Mouse (Mus musculus) cerebellum, adult 18-20 months (tissue): Measurements from ENCODE around the gene Adam11.
A peak's percentile ranks its signal among the peaks of the same experiment; 100 is the strongest.

Experiments
- DNase-seq, 2 experiments: peaks; one replicate each; pipeline ENCODE4 v3.0.0; 2021

The Adam11 gene

DNA sequence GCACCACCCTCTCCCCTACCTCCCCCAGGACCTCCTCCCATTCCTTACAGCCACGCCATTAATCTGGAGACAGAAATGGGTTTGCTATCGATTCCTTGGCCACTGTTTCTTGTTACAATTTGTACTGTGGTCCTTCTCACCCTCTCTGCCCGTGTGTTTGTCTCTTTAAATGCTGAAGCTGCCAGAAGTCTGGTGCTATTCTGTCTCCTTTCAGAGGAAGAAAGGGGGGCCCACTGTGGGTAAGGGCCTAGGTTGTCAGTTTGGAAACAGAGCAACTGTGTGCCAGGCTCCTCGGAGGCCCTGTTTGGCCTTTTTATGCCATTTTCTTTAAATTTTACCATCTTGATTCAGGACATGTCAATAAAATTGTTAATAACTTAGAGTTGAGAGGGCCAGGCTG, 6.8 kb upstream of the Adam11 start:
- DNase-seq = peak in 1 of 2 experiments; percentile 7

DNA sequence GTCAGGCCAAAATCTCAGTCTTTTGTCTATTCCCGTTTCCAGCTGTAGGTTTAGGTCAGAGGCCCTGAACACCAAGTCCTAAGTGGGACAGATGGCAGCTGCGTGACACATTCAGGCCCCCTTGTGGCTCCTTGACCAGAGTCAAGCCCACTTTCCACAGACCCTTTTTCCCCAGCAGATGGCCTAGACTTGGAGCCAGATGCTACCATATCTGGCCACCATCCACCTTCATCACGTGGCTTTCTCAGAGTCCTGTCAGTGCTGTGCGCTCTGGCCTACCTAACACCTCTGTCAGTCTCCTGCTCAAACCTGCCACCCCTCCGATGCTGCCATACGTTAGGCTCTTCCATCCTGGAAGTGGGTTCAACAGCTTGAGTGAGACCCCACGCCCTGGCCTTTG, 5.8 kb upstream of the Adam11 start:
- no peak for DNase-seq

DNA sequence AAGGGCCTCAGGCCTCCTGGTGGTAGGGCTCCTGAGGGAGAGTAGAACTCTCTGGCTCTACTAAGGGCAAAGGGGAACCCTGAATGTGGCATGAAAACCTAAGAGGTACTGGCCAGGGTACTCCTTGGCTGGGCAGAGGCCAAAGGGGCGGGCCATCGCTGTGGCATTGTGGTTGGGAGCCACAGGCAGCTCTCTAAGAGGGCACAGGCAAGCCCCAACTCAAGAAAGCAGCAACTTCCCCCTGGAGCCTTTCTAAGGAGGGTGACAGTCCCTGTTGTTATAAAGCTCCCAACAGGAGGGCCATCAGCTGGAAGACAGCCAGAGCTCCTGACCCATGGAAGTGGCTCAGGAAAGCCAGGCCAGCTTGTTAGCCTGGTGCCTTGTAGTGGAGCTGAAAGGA, 2.3 kb upstream of the Adam11 start:
- peak; percentile 28 to 31 for DNase-seq

DNA sequence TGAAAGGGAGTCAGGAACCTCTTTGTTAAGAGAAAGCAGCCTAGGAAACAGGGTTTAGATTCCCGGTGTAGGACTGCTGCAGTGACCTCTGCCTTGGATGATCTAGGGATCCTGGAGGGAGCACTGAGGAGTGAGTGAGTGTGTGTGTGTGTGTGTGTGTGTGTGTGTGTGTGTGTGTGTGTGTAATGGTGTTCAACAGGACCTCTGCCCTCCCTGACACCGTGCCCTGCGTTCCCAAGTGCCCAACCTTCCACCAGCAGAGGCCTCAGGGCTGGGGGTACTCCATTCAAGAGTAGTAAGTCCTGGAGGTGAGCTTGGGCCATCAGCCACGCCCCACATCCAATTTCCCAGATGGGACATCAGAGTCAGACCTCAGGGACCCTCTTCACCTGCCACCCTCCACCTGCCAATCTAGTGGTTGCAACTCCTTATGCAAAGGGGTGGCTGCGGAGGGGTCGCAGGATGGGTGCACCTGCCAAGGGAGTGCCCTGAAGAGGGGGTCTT, 382 bp upstream of the Adam11 start:
- DNase-seq = peak; percentile 38 to 49

DNA sequence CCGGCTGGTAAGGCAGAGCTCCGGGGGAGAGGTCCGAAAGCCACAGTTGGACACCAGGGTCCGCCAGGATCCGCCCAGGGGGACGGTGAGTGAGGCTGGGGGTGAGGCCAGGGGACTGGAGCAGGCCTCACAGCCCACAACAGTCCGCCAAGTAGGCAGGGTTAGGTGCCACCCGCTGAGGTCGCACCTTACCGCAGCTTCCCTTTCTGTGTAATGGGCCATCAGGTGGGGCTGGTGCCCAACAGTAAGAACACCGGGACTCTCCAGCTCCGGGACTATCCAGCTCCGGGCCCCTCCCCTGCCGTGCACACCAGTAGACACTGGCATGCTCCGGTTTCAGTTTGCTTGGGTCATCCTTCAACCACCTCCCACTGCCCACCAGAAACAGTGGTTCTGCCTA, 1.0 kb downstream of the Adam11 start:
- DNase-seq = no peak

DNA sequence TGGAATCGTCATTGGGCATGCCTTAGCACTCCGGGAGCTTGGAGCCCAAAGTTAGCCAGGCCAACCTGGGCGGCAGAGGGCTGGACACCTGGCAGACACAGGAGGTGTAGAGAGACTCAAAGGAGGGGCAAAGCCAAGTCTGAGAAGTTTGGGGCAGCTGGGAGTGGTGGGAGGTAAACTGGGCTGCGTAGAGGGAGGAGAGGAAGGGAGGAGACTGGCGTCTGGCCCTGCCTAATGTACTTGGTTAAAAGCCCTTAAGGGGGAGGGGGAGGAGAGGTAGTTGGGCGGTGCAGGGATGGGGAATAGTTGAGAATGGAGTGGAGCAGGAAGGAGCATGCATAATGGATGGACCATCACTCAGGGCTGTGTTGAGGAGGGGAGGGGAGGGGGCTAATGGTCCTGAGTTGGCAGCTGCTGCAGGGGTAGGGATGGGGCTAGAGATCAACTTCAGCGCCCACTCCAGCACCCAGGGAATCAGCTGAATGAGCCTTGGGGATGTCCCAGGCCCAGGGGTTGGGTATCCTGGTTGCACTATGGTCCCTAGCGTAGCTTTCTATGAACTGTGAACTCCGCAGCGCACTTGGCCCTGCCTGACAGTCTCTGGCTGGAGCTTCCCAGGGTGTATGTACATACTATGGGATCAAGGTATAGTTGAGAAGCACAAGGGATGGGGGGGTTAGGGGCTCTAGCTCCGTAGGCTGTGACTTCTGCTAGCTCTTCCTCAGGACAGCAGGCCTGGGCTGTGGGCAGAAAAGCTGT, 1.9 kb downstream of the Adam11 start:
- peak; percentile 59 to 62 for DNase-seq

DNA sequence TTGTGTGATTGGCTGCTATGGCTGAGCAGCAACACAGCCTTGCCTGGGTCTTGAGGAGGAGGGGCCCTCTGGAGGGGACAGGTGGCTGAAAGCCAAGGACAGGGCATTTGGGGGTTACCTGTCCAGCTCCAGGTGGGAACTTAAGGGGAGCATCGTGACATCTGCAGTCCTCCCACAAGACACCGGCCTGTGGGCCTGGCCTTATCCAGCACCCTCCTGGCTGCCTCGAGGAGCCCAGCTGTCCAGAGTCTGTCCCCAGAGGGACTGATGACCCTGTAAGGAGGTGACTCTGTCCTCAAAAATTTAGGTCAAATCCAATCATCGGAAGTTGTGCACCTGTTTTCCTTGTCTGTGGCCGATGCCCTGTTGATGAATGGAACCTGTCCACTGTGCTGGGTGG, 4.2 kb downstream of the Adam11 start:
- DNase-seq = peak; percentile 31 to 44

DNA sequence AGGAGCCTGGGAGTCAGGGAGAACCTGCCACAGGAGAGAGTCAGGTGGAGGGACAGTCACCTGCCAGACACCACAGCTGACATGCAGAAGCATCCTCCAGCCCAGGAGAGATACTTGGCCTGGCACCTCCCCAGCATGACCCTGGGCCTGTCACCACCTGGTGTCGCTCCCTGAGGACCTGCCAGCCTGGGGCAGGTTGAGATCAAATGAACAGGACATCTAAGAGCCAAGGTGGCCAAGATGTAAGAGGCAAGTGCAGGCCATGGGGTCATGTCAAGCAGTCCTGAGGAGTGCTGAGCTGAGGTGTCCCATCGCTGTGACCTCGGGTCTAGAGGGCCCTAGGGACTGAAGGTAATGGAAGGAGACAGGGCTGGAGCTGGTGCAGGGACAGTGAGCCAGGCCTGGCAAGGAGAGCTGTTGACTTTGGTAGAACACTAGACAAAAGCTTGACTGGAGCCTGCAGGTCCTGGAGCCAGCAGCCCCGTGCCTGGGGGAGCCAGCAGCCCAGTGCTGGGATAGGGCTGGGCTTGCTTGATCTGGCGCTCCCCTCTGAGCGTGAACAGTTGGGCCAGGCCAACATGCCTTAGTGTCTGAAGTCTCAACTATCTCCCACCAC, 5.9 kb downstream of the Adam11 start:
- peak; percentile 53 to 66 for DNase-seq

DNA sequence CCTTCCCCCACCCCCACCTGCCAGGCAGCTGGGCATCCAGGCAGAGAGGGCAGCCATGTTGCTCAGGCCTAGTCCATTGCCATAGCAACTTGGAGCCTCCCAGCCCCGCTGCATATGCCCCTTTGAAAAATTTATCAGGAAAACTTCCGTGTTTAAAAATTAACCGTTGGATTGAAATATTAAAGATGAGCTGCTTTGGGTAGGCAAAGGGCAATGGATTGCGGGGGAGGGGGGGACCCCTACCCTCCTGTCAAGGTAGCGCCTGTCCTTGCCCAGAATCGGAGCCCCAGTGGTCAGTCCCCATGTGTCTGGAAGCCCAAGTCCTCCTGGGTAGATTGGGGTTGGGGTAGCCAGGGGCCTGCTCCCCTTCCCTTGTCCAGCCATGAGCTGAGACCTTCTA, 7.9 kb downstream of the Adam11 start:
- no peak for DNase-seq

DNA sequence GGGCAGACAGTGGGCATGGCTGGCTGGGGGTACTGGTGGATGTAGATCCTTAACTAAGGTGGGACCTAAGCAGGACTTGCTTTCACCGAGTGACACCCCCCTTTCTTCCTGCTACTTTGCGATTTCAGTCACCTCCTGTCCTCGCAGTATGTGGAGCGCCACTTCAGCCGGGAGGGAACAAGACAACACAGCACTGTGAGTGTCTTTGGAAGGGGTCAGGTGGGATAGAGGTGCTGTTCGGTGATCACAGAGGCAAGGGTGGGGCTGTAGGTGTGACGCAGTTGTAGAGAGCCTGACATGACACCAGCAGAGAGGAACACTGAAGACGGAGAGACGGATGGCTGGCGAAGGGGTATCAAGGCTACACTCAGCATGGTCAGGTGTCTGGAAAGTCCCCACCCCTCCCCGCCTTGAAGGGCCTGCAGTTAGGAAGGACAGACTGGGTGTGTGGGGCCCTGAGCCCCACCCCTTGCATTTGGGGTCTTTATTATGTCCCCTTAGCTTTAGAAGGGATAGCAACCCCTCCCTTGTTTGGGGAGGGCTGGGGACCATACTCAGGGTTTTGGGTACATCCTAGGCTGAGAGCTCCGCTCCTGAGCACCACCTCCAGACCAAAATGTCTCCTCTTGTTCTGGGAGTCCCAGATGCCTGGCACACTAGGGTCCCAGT, 8.9 kb downstream of the Adam11 start:
- DNase-seq = peak; percentile 21 to 44

DNA sequence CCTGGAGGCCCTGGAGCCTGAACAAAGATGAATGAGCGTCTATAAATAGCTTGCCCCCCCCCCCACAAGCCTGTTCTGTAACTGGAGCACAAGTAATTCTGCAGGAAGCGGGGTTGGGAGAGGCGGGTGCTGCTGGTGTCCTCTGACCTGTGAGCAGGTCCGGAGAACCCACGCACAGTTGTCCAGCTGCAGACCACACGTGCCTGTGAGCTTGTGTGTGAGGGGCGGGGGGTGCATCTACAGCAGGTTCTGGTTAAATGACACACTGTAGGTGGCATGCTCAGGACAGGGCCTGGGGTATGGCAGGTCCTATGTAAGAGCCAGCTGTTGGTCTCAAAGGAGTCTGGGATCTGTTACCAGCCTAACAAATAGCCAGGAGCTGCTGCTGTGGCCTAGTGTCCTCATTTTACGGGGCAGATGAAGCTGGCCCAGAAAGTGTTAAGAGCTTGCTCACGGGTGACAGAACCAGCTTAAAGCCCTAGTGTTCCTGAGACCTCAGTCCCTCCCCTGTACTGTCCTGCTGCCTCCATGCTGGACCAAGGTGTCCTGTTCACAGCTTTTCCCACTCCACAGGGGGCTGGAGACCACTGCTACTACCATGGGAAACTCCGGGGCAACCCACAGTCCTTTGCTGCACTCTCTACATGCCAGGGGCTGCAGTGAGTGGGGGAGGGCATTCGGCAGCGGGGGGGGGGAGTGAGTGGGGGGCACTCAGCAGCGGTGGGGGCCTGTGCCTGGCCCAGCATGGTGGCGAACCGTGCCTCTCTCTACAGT, 9.6 kb downstream of the Adam11 start:
- peak; percentile 31 to 45 for DNase-seq

DNA sequence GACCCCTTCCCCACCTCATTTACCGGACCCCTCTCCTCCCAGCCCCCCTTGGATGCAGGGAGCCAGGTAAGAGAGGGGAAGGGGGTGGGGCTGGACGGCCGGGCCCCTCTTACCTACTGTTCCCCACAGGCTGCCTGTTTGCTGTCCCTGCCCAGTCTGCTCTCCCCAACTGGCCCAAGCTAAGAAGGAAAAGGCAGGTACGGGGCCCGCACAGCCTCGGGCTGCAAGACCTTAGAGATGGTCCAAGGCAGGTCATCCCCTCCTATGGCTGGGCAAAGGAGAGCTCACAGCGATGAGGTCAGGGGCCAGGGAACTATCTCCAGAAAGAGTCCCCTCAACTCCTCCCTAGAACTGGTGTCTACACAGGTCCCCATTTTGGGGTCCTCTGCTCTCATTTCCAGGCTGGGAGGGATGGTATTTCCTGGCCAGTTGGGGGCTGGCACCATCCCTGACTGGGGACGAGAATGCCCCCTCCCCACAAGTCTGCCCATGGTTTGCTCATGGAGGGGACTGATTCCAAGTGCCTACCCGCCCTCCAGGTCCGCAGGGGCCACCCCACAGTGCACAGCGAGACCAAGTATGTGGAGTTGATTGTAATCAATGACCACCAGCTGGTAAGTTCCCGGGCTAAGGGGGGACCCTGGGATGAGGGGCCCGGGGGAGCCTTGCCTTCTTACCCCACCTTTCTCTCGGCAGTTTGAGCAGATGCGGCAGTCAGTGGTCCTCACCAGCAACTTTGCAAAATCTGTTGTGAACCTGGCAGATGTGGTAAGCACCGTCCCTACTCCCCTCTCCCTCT, 10.9 kb downstream of the Adam11 start:
- peak in 1 of 2 experiments; percentile 31 for DNase-seq

DNA sequence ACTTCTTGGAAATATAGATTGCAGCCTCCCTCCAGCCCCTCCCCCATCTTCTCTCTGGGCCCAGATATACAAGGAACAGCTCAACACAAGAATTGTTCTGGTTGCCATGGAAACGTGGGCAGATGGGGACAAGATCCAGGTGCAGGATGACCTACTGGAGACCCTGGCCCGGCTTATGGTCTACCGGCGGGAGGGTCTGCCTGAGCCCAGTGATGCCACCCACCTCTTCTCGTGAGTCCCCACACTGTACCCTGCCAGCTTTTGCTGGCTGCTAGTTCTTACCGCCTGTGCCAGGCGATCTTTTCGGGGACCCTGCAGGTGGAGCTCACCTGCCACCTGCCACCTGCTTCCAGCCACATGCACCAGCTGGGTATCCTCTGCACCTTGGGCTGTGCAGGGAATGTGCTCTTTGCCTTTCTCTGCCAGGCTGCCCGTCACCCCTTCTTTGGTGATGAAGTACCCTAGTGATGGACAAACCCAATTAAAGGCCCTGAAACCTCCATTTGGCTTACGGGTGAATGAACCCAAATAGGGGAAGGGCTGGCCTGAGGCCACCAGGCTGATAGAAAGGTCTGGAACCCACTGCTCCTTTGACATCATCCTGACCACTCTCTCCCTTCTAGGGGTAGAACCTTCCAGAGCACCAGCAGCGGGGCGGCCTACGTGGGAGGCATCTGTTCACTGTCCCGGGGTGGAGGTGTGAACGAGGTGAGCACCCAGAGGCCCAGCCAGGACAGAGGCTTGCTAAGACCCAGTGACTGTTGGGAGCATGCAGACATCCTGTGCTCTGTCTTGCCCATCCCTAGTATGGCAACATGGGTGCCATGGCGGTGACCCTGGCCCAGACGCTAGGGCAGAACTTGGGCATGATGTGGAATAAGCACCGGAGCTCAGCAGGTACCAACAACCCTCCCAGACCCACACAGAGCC, 11.8 kb downstream of the Adam11 start:
- DNase-seq = peak; percentile 34 to 52

DNA sequence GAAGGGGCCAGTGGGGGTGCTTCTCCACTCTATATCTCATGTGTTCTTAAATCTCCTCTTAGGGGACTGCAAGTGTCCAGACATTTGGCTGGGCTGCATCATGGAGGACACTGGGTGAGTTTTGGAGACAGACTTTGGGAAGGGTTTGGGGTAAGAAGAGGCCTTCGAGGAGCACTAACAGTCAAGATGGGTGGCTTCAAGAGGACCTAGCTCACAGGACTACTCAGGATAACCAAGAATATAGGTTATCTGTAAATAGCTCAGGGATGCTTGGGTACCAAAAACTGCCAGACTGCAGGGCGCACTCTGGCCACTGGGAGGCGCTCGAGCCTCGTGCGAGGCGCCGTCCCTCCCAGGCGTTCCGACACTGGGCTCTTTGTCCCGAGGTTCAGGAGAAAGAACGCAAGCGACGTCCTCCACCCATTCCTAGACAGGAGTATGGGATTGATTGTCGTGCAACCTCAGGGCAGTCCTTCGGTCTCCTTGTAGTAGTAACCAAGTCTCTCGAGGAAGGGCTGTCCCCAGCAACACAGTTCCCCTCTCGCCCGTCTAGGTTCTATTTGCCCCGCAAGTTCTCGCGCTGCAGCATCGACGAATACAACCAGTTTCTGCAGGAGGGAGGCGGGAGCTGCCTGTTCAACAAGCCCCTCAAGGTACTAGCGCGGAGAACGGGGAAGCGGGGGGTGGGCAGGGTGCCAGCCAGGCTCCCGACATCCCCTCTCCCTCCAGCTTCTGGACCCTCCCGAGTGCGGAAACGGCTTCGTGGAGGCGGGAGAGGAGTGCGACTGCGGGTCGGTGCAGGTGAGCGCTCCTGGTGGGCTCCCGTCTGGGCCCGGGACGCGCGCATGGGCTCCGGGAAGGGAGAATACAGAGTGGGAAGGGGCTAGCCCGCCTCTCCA, 12.7 kb downstream of the Adam11 start:
- peak; percentile 86 to 95 for DNase-seq

DNA sequence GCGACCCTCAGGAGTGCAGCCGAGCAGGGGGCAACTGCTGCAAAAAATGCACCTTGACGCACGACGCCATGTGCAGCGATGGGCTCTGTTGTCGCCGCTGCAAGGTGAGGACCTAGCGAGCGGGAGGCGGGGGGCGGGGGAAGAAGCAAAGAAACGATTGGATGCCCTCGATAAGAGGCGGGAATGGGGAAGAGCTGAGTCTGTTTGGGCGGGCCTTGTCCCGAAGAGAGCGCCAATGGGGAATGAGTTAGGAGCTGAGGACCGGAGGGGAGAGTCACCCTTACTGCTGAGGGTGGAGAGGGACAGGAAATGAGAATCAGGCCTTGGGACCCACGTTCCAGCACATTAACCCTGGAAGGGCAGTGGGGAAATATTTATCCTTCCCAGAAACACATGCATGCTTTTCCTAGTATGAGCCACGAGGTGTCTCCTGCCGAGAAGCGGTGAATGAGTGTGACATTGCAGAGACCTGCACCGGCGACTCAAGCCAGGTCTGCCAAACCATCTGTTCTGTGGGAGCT, 13.4 kb downstream of the Adam11 start:
- DNase-seq = peak; percentile 86 to 94

DNA sequence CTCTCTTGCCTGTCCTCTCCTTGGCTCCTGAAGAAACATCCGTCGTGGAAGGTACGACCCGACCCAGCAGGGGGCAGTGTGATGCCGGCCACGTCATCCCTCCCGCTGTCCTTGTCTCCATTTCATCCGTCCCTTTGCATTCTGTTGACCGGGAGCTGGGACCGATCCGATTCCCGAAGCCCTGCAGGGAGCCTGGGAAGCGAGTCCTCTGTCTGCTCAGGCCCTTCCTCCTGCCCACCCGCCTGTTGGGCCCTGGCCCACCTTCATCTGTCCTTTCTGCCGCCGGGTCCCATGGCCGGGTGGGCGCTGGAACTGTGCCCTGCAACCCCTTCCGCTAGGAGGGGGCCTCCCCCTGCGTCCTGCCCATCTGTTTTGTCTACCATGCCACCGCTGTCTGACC, 16.4 kb downstream of the Adam11 start:
- peak; percentile 52 to 60 for DNase-seq

DNA sequence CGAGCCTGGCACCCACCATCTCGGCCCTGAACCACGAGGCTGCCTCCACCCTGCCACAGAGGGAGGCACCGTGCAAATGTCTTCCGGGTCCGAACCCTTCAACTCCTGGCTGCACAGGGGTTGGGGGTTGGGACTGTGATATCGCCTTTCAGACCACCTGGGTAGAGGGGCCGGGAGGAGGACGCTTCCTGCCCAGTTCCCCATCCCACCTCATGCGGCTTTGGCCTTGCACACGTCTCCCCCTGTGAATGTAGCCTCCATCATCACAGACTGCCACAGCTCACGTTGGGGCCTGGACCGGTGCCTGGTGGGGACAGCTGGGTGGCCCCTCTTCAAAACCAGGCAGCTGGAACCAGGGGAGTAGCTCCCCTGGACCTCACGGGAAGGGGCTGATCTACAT, 16.9 kb downstream of the Adam11 start:
- DNase-seq = peak in 1 of 2 experiments; percentile 31

DNA sequence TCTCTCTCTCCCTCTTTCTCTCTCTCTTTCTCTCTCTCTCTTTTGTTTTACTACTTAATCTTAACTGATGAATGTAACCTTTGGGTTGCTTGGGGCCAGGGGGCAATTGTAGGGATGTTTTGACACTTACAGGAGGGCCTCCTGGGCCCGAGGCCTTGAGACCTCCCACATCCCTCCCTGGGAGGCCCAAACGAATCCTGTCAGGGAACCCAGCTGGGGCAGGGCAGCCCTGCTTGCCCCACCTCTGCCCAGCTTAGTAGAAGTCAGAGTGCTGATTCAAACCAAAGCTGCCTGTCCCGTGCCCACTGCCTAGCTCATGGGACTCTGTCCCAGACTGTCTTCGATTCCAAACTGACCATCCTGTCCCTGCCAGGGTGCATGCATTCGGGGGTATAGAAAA, 17.4 kb downstream of the Adam11 start:
- DNase-seq = no peak

DNA sequence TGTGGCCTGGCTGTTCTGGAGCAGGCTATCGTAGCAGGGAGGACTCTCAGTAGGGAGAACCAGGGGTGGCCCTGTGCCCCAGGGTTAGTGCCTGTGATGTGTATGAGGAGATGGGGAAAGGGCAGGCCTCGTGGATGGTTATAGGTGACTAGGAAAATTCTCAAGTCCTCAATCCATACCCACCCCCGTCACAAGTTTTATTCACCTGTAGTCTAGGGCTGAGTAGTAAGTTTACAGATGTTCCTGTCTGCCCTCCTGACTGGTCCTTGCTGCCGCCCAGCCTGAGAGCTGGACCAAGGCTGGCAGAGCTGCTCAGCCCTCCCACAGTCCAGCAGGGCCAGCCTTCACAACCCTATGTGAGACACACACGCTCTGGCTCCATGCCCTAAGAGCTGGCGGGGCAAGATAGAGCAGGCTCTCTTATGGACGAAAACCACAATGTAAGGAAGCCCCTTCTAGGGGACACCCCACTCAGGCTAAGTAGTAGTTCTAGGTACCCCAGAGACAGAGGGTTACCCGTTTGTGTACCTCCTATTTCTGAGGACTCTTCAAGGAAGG, 17.9 kb downstream of the Adam11 start:
- DNase-seq = peak; percentile 51 to 53
